Mouse (Mus musculus) MEL (cell line): ENCODE measurements around the gene Bud31. TPM values are rescaled to one million over a fixed set of nuclear protein-coding genes. Genes with fewer than 3 reads are reported as not detected.

Experiments used
- DNase-seq: peaks from one replicate; pipeline ENCODE4 v3.0.0; 2011; ENCODE audit warnings: low read depth, low spot score
- H3K27ac ChIP-seq: 2 replicates; pipeline ENCODE4 v1.5.1; 2012; ENCODE audit warnings: low read depth, mild to moderate bottlenecking, control low read depth, low read length, moderate library complexity; ENCODE audit not compliant: control insufficient read depth
- H3K27me3 ChIP-seq, 2 experiments: fragments of 150-350 bp in 1 of 2; sonication (generic) in 1 of 2; 2 replicates each; pipeline ENCODE4 v1.6.1; 2012; ENCODE audit warnings: low read length in 2 of 2, mild to moderate bottlenecking in 2 of 2, improper control_type of control experiment in 1 of 2, moderate library complexity in 1 of 2; ENCODE audit not compliant: insufficient read depth in 2 of 2, control insufficient read depth in 1 of 2
- H3K36me3 ChIP-seq, 2 experiments: 2 replicates each; pipeline ENCODE4 v1.6.1; 2012 to 2014; ENCODE audit warnings: low read length in 2 of 2, improper control_type of control experiment in 1 of 2, inconsistent platforms in 1 of 2, mild to moderate bottlenecking in 1 of 2; ENCODE audit not compliant: insufficient read depth in 2 of 2, control insufficient read depth in 1 of 2
- H3K4me1 ChIP-seq, 2 experiments: fragments of 150-350 bp in 1 of 2; sonication (generic) in 1 of 2; 2 replicates each; pipeline ENCODE4 v1.6.1; 2012; ENCODE audit warnings: low read length in 2 of 2, improper control_type of control experiment in 1 of 2, mild to moderate bottlenecking in 1 of 2; ENCODE audit not compliant: insufficient read depth in 2 of 2, control insufficient read depth in 1 of 2
- H3K4me3 ChIP-seq, 2 experiments: fragments of 150-350 bp in 1 of 2; sonication (generic) in 1 of 2; 2 replicates each; pipeline ENCODE4 v1.5.1; 2012; ENCODE audit warnings: low read depth in 2 of 2, low read length in 2 of 2, mild to moderate bottlenecking in 2 of 2, moderate library complexity in 2 of 2, control low read depth in 1 of 2, improper control_type of control experiment in 1 of 2; ENCODE audit not compliant: control insufficient read depth in 1 of 2, insufficient read depth in 1 of 2
- H3K79me2 ChIP-seq: 2 replicates; pipeline ENCODE4 v1.6.1; 2012; ENCODE audit warnings: mild to moderate bottlenecking, low read length, moderate library complexity; ENCODE audit not compliant: control insufficient read depth, poor library complexity, insufficient read depth
- H3K9ac ChIP-seq: 2 replicates; pipeline ENCODE4 v1.6.1; 2012; ENCODE audit warnings: low read depth, mild to moderate bottlenecking, control low read depth, low read length, moderate library complexity; ENCODE audit not compliant: control insufficient read depth, poor library complexity, severe bottlenecking
- H3K9me3 ChIP-seq: fragments of 150-350 bp; sonication (generic); replicated peaks from 2 replicates; pipeline ENCODE4 v1.6.1; 2012; ENCODE audit warnings: mild to moderate bottlenecking, low read length, improper control_type of control experiment, moderate library complexity; ENCODE audit not compliant: insufficient read depth
- BHLHE40 ChIP-seq: IDR thresholded peaks from 2 replicates; pipeline ENCODE4 v1.6.1; 2012; ENCODE audit warnings: low read depth, mild to moderate bottlenecking, inconsistent platforms, low read length, improper control_type of control experiment, borderline replicate concordance
- CHD1 ChIP-seq: IDR thresholded peaks from 2 replicates; pipeline ENCODE4 v1.6.1; 2012; ENCODE audit warnings: low read depth, mild to moderate bottlenecking, inconsistent platforms, low read length, improper control_type of control experiment
- CHD2 ChIP-seq: IDR thresholded peaks from 2 replicates; pipeline ENCODE4 v1.6.1; 2011; ENCODE audit warnings: low read length, improper control_type of control experiment
- E2F4 ChIP-seq: IDR thresholded peaks from 2 replicates; pipeline ENCODE4 v1.6.1; 2011; ENCODE audit warnings: low read depth, low read length, improper control_type of control experiment, borderline replicate concordance
- ELF1 ChIP-seq: IDR thresholded peaks from 2 replicates; pipeline ENCODE4 v1.6.1; 2014; ENCODE audit warnings: low read depth, mild to moderate bottlenecking, inconsistent platforms, low read length, improper control_type of control experiment, moderate library complexity
- ETS1 ChIP-seq: IDR thresholded peaks from 2 replicates; pipeline ENCODE4 v1.6.1; 2012; ENCODE audit warnings: low read depth, mild to moderate bottlenecking, inconsistent platforms, low read length, improper control_type of control experiment, moderate library complexity
- GABPA ChIP-seq: IDR thresholded peaks from 2 replicates; pipeline ENCODE4 v1.6.1; 2012; ENCODE audit warnings: low read depth, mild to moderate bottlenecking, inconsistent platforms, low read length, improper control_type of control experiment, moderate library complexity
- GATA1 ChIP-seq: IDR thresholded peaks from 2 replicates; pipeline ENCODE4 v1.6.1; 2011; ENCODE audit warnings: low read depth, low read length, improper control_type of control experiment
- KAT2A ChIP-seq: conservative IDR thresholded peaks from 2 replicates; pipeline ENCODE4 v1.6.1; 2012; ENCODE audit warnings: low read depth, low read length, improper control_type of control experiment, inconsistent platforms
- MAFK ChIP-seq: IDR thresholded peaks from 2 replicates; pipeline ENCODE4 v1.6.1; 2011; ENCODE audit warnings: low read depth, mild to moderate bottlenecking, low read length, improper control_type of control experiment, borderline replicate concordance
- MAZ ChIP-seq: IDR thresholded peaks from 2 replicates; pipeline ENCODE4 v1.6.1; 2012; ENCODE audit warnings: low read depth, mild to moderate bottlenecking, inconsistent platforms, low read length, improper control_type of control experiment
- MEF2A ChIP-seq: IDR thresholded peaks from 2 replicates; pipeline ENCODE4 v1.6.1; 2014; ENCODE audit warnings: low read depth, mild to moderate bottlenecking, inconsistent platforms, low read length, improper control_type of control experiment; ENCODE audit not compliant: poor library complexity, insufficient replicate concordance, severe bottlenecking; ENCODE audit errors: extremely low read depth
- MYC ChIP-seq: IDR thresholded peaks from 2 replicates; pipeline ENCODE4 v1.6.1; 2011; ENCODE audit warnings: low read depth, mild to moderate bottlenecking, low read length, improper control_type of control experiment, moderate library complexity
- NELFE ChIP-seq: IDR thresholded peaks from 2 replicates; pipeline ENCODE4 v1.6.1; 2011; ENCODE audit warnings: low read depth, low read length, improper control_type of control experiment
- NRF1 ChIP-seq: IDR thresholded peaks from 2 replicates; pipeline ENCODE4 v1.6.1; 2014; ENCODE audit warnings: low read depth, mild to moderate bottlenecking, inconsistent platforms, low read length, improper control_type of control experiment, moderate library complexity; ENCODE audit not compliant: poor library complexity, insufficient read depth, severe bottlenecking
- POLR2AphosphoS2 ChIP-seq: IDR thresholded peaks from 2 replicates; pipeline ENCODE4 v1.6.1; 2011; ENCODE audit warnings: low read length, improper control_type of control experiment
- SMC3 ChIP-seq: IDR thresholded peaks from 2 replicates; pipeline ENCODE4 v1.6.1; 2011; ENCODE audit warnings: low read depth, low read length, improper control_type of control experiment
- TAL1 ChIP-seq: IDR thresholded peaks from 2 replicates; pipeline ENCODE4 v1.6.1; 2012; ENCODE audit warnings: mild to moderate bottlenecking, inconsistent platforms, low read length, moderate library complexity, mixed read lengths
- TCF12 ChIP-seq: IDR thresholded peaks from 2 replicates; pipeline ENCODE4 v1.6.1; 2014; ENCODE audit warnings: low read depth, mild to moderate bottlenecking, inconsistent platforms, low read length, improper control_type of control experiment, moderate library complexity
- UBTF ChIP-seq: IDR thresholded peaks from 2 replicates; pipeline ENCODE4 v1.6.1; 2012; ENCODE audit warnings: low read depth, mild to moderate bottlenecking, inconsistent platforms, low read length, improper control_type of control experiment, moderate library complexity, borderline replicate concordance; ENCODE audit not compliant: insufficient read depth
- USF1 ChIP-seq: IDR thresholded peaks from 2 replicates; pipeline ENCODE4 v1.6.1; 2014; ENCODE audit warnings: low read depth, mild to moderate bottlenecking, inconsistent platforms, low read length, improper control_type of control experiment, moderate library complexity
- ZMIZ1 ChIP-seq: IDR thresholded peaks from 2 replicates; pipeline ENCODE4 v1.6.1; 2012; ENCODE audit warnings: low read depth, mild to moderate bottlenecking, inconsistent platforms, low read length, improper control_type of control experiment, moderate library complexity
- ZNF384 ChIP-seq: IDR thresholded peaks from 2 replicates; pipeline ENCODE4 v1.6.1; 2012; ENCODE audit warnings: low read depth, mild to moderate bottlenecking, inconsistent platforms, low read length, improper control_type of control experiment
- polyA plus RNA-seq, 2 experiments: library from polyadenylated mRNA; stranded (reverse) in 1 of 2; unstranded in 1 of 2; fragments of >175 nt in 1 of 2; fragments of >200 nt in 1 of 2; gene quantifications; 2 replicates each; pipeline versions ENCODE4 v1.2.1 to v1.2.4; 2012; ENCODE audit warnings: low replicate concordance in 2 of 2, low read depth in 1 of 2; ENCODE audit not compliant: insufficient read length in 2 of 2, insufficient read depth in 1 of 2, missing spikeins in 1 of 2
- total RNA-seq: library from RNA; depleted of rRNA; stranded (reverse); fragments of 300-350 nt; gene quantifications from 2 replicates; pipeline ENCODE4 v1.2.3, GENCODE M21; 2012

Gene Bud31
- total and polyA plus RNA-seq, 3 experiments: 193 to 207 TPM; not detected in 1

GRCm38 (mm10) chr5:145138836-145139235, 1.3 kb upstream of the Bud31 start (continued):
- TF ChIP-seq UBTF: no peak
- TF ChIP-seq TCF12: no peak
- no peak for TF ChIP-seq NRF1
- TF ChIP-seq MAFK: no peak
- TF ChIP-seq MAZ: no peak
- TF ChIP-seq ETS1: no peak
- no peak for TF ChIP-seq ZNF384
- no peak for TF ChIP-seq USF1
- no peak for TF ChIP-seq TAL1
- no peak for TF ChIP-seq CHD2
- peak; percentile 55 for TF ChIP-seq BHLHE40
- TF ChIP-seq GATA1: no peak
- TF ChIP-seq SMC3: no peak
- 0 out of 2 replicates have a peak, but pooled peaks have one; percentile 43 for TF ChIP-seq MYC
- TF ChIP-seq GABPA: no peak
- TF ChIP-seq ELF1: no peak
- TF ChIP-seq ZMIZ1: no peak
- no peak for TF ChIP-seq E2F4
- no peak for TF ChIP-seq CHD1
- TF ChIP-seq MEF2A: no peak
- no peak for TF ChIP-seq POLR2AphosphoS2
- no peak for TF ChIP-seq KAT2A
- no peak for TF ChIP-seq NELFE

- H3K79me2 ChIP-seq: peaks cover 44% of the 10 kb centered on the region
- peak; percentile 52 for DNase-seq
- peaks cover 2 to 21% of the 10 kb centered on the region in 2 experiments; a peak in 2 of 4 replicates for H3K4me1 ChIP-seq
- TF ChIP-seq TCF12 (no peak), MAZ (0 out of 2 replicates have a peak, but pooled peaks have one; percentile 0)
- TF ChIP-seq, all 39 proteins: peak for 1
- H3K9ac ChIP-seq: peak overlapping the region; percentile 95
- H3K27ac ChIP-seq: peak overlapping the region; percentile 90
- no peaks in the 10 kb centered on the region for H3K27me3 ChIP-seq
- peak overlapping the region; percentile 85 to 95 for H3K4me3 ChIP-seq
- H3K9me3 ChIP-seq: no peaks in the 10 kb centered on the region
- peaks cover 16 to 21% of the 10 kb centered on the region in 2 experiments for H3K36me3 ChIP-seq
These were observed 449 bp downstream of the Bud31 start for GRCm38 (mm10) chr5:145140611-145141010.
